Mouse (Mus musculus) olfactory bulb, adult 2 months (tissue): ENCODE measurements at regions not wholly inside any gene's neighbourhood (a gene's known extent, or its start where the extent isn't known, plus 50 kb on each side); places are given as distances from the start of the nearest gene placed in this dataset.

Experiments used
- CTCF ChIP-seq: fragments of 200-500 bp; IDR thresholded peaks from 2 replicates; pipeline ENCODE4 v1.5.1; 2012; ENCODE audit warnings: low read depth, mild to moderate bottlenecking, low read length, moderate library complexity; ENCODE audit not compliant: insufficient read depth
- POLR2A ChIP-seq: fragments of 200-500 bp; IDR thresholded peaks from 2 replicates; pipeline ENCODE4 v1.6.1; 2012; ENCODE audit warnings: mild to moderate bottlenecking, low read depth, low read length, moderate library complexity; ENCODE audit not compliant: insufficient read depth

DNA sequence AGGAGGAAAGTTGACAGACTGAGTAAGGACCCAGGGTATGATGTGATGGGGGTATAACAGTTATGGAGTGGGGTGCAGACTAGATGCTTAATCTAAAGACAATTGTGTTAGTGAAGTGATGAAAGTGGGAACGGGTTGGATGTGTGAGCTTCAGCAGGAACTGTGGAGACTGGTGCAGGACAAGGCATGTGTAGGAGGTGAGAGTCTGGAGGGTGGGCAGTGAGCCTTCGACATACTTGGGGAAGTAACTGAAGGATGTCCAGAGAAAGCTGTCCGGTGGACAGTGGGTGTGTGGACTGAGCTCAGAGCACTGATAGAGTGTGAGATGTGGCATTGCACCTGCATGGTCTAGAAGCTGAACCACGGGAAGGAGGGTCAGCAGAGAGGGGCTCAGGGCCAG is 97.7 kb downstream of the Fam43a start:
- TF ChIP-seq CTCF (no peak), POLR2A (no peak)
